Mouse (Mus musculus): ENCODE data around the gene Rnf166. TPM values are rescaled to one million over a fixed set of nuclear protein-coding genes. Genes with fewer than 3 reads are reported as not detected.

The Rnf166 gene
- polyA plus RNA-seq, 1 experiment from 2014 or later, result 40.8 TPM

DNA sequence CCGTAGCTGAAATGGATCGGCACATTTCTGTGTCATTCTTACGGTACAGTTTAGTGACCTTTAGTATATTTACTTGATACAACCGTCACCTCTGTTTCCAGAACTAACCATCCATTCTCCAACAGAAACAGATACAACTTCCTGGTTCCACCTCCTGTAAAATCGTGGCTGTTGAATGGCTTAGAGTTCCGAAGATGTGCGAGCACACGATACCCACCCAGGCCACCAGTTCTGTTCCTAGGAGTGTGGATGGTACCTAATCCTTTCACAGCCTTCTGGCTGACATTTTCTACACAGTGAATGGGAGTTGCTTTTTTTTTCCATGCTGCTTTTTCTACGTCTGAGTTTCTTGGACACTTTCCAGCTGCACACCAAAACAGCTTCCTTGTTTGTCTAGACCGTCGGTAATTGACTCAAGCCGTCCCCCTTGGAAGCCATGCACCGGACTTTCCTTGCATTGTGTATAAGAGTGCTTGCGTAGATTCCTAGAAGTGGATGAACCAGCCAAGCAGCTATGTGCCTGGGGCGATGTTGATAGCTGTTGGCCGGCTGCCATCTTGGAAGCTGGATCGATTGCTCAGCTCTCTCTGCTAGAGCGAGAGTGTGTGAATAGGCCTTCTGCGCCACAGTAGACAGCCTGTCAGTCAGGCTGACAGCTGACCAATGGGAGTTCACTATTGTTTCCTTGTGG is 31.7 kb downstream of the Rnf166 start:
- Histone ChIP-seq H3K27me3 (ENCODE audit: control insufficient read depth, insufficient read depth, low read length) (no peaks in the 10 kb centered on the region), H3K9me3 (ENCODE audit: control insufficient read depth, low read length) (no peaks in the 10 kb centered on the region), H3K27ac (replicated peaks in 1 of 2; ENCODE audit: control insufficient read depth in 1 of 2, insufficient read depth in 1 of 2, low read depth in 2 of 2, low read length in 2 of 2) (peak overlapping the region; percentile 82 to 99), H3K4me2 (ENCODE audit: low read length) (peak overlapping the region; percentile 92), H3K4me3 (ENCODE audit: control insufficient read depth in 1 of 2, insufficient read depth in 1 of 2, low read depth in 1 of 2, low read length in 2 of 2) (peak overlapping the region; percentile 52 to 57), H3K9ac (ENCODE audit: low read length) (peak overlapping the region; percentile 88), H3K36me3 (ENCODE audit: control insufficient read depth, insufficient read depth, low read length) (peaks cover 6% of the 10 kb centered on the region; the same call in 1 of the 2 replicates), H3K4me1 (ENCODE audit: control insufficient read depth in 2 of 2, insufficient read depth in 2 of 2, low read length in 2 of 2) (peaks cover 12 to 22% of the 10 kb centered on the region in 2 experiments)
- peak; percentile 42 for ATAC-seq (ENCODE audit: insufficient number of reproducible peaks, insufficient read depth, low FRiP score, low read depth)
- WGBS, result 3% methylated on average over 19 of the region's 19 CpGs

- Histone ChIP-seq H3K4me2 (ENCODE audit: low read length) (peak within 1 kb of the TSS; percentile 92), H3K27ac (replicated peaks in 1 of 2; ENCODE audit: control insufficient read depth in 1 of 2, insufficient read depth in 1 of 2, low read depth in 2 of 2, low read length in 2 of 2) (peak within 1 kb of the TSS; percentile 82 to 99), H3K9ac (ENCODE audit: low read length) (peak within 1 kb of the TSS; percentile 88), H3K9me3 (ENCODE audit: control insufficient read depth, low read length) (no peaks in the 10 kb centered on the region), H3K4me1 (ENCODE audit: control insufficient read depth in 2 of 2, insufficient read depth in 2 of 2, low read length in 2 of 2) (peaks cover 14 to 22% of the 10 kb centered on the region in 2 experiments), H3K27me3 (ENCODE audit: control insufficient read depth, insufficient read depth, low read length) (no peaks in the 10 kb centered on the region), H3K4me3 (ENCODE audit: control insufficient read depth in 1 of 2, insufficient read depth in 1 of 2, low read depth in 1 of 2, low read length in 2 of 2) (peak within 1 kb of the TSS; percentile 57 to 74), H3K36me3 (ENCODE audit: control insufficient read depth, insufficient read depth, low read length) (peaks cover 11% of the 10 kb centered on the region; the same call in 1 of the 2 replicates)
- peak; percentile 94 for ATAC-seq (ENCODE audit: insufficient number of reproducible peaks, insufficient read depth, low FRiP score, low read depth)
- under 1% methylated on average over 47 of the region's 47 CpGs for WGBS
Measured at GRCm38 (mm10) chr8:122443262-122444006, 32.4 kb downstream of the Rnf166 start, which contains the start of gene Mvd. Gene Mvd (minus strand): TSS chr8:122443422.

- WGBS, result 1% methylated on average over 11 of the region's 12 CpGs
- Histone ChIP-seq H3K4me3 (ENCODE audit: control insufficient read depth in 1 of 2, insufficient read depth in 1 of 2, low read depth in 1 of 2, low read length in 2 of 2) (peak overlapping the region; percentile 57 to 74), H3K9me3 (ENCODE audit: control insufficient read depth, low read length) (no peaks in the 10 kb centered on the region), H3K9ac (ENCODE audit: low read length) (peak overlapping the region; percentile 81), H3K4me2 (ENCODE audit: low read length) (peak overlapping the region; percentile 92), H3K4me1 (ENCODE audit: control insufficient read depth in 2 of 2, insufficient read depth in 2 of 2, low read length in 2 of 2) (peaks cover 18 to 29% of the 10 kb centered on the region in 2 experiments), H3K27ac (replicated peaks in 1 of 2; ENCODE audit: control insufficient read depth in 1 of 2, insufficient read depth in 1 of 2, low read depth in 2 of 2, low read length in 2 of 2) (peak overlapping the region; percentile 45 to 99; a peak in 3 of 4 replicates), H3K36me3 (ENCODE audit: control insufficient read depth, insufficient read depth, low read length) (peaks cover 13% of the 10 kb centered on the region; the same call in 1 of the 2 replicates), H3K27me3 (ENCODE audit: control insufficient read depth, insufficient read depth, low read length) (no peaks in the 10 kb centered on the region)
- no peak for ATAC-seq (ENCODE audit: insufficient number of reproducible peaks, insufficient read depth, low FRiP score, low read depth)
Measured at GRCm38 (mm10) chr8:122442781-122443180, 33.1 kb downstream of the Rnf166 start.

DNA sequence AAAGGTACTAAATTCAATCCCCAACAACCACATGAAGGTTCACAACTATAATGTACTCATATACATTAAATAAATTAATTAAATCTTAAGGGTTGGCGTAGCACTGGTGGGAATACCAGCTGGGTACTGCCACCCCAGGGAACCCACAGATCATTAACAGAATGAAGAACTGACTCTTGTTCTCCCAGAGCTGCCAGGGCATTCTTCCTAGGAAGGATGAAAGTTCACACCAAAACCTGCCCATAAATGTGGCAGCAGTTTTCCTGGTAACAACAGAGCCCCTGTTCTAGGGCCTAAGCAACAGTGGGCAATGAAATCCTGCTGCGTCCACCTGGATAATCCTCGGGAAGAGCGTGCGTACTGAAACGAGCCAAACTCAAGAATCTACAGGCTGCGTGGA is 33.5 kb downstream of the Rnf166 start:
- Histone ChIP-seq H3K9ac (ENCODE audit: low read length) (peak overlapping the region; percentile 81), H3K4me3 (ENCODE audit: control insufficient read depth in 1 of 2, insufficient read depth in 1 of 2, low read depth in 1 of 2, low read length in 2 of 2) (peak overlapping the region; percentile 57 to 74), H3K4me1 (ENCODE audit: control insufficient read depth in 2 of 2, insufficient read depth in 2 of 2, low read length in 2 of 2) (peaks cover 18 to 32% of the 10 kb centered on the region in 2 experiments), H3K27ac (replicated peaks in 1 of 2; ENCODE audit: control insufficient read depth in 1 of 2, insufficient read depth in 1 of 2, low read depth in 2 of 2, low read length in 2 of 2) (peak overlapping the region in 1 of 2 experiments; percentile 99; a peak in 1 of 4 replicates), H3K9me3 (ENCODE audit: control insufficient read depth, low read length) (no peaks in the 10 kb centered on the region), H3K4me2 (ENCODE audit: low read length) (peak overlapping the region; percentile 92), H3K36me3 (ENCODE audit: control insufficient read depth, insufficient read depth, low read length) (peaks cover 13% of the 10 kb centered on the region; the same call in 1 of the 2 replicates), H3K27me3 (ENCODE audit: control insufficient read depth, insufficient read depth, low read length) (no peaks in the 10 kb centered on the region)
- no peak for ATAC-seq (ENCODE audit: insufficient number of reproducible peaks, insufficient read depth, low FRiP score, low read depth)
- WGBS, result 27% methylated on average over 7 of the region's 7 CpGs

- ATAC-seq (ENCODE audit: insufficient number of reproducible peaks, insufficient read depth, low FRiP score, low read depth), result no peak
- no peak overlapping the region for H3K27ac ChIP-seq (replicated peaks in 1 of 2; ENCODE audit: control insufficient read depth in 1 of 2, insufficient read depth in 1 of 2, low read depth in 2 of 2, low read length in 2 of 2)
Measured at GRCm38 (mm10) chr8:122441326-122441725, 34.5 kb downstream of the Rnf166 start.

GRCm38 (mm10) chr8:122439336-122439735 is 36.5 kb downstream of the Rnf166 start:
- Histone ChIP-seq H3K27me3 (ENCODE audit: control insufficient read depth, insufficient read depth, low read length) (no peaks in the 10 kb centered on the region), H3K4me1 (ENCODE audit: control insufficient read depth in 2 of 2, insufficient read depth in 2 of 2, low read length in 2 of 2) (peaks cover 8 to 16% of the 10 kb centered on the region in 2 experiments), H3K9me3 (ENCODE audit: control insufficient read depth, low read length) (0 out of 2 replicates have a peak, but pooled peaks cover 3% of the 10 kb centered on the region), H3K4me2 (ENCODE audit: low read length) (no peak overlapping the region), H3K36me3 (ENCODE audit: control insufficient read depth, insufficient read depth, low read length) (peaks cover 33% of the 10 kb centered on the region), H3K9ac (ENCODE audit: low read length) (no peak overlapping the region), H3K27ac (replicated peaks in 1 of 2; ENCODE audit: control insufficient read depth in 1 of 2, insufficient read depth in 1 of 2, low read depth in 2 of 2, low read length in 2 of 2) (no peak overlapping the region), H3K4me3 (ENCODE audit: control insufficient read depth in 1 of 2, insufficient read depth in 1 of 2, low read depth in 1 of 2, low read length in 2 of 2) (no peak overlapping the region)
- 95% methylated on average over 16 of the region's 16 CpGs for WGBS
- no peak for ATAC-seq (ENCODE audit: insufficient number of reproducible peaks, insufficient read depth, low FRiP score, low read depth)

More at GRCm38 (mm10) chr8:122441326-122441725, 34.5 kb downstream of the Rnf166 start:
- 89% methylated on average over 1 of the region's 1 CpGs for WGBS
- Histone ChIP-seq H3K4me3 (ENCODE audit: control insufficient read depth in 1 of 2, insufficient read depth in 1 of 2, low read depth in 1 of 2, low read length in 2 of 2) (no peak overlapping the region), H3K27me3 (ENCODE audit: control insufficient read depth, insufficient read depth, low read length) (no peaks in the 10 kb centered on the region), H3K9ac (ENCODE audit: low read length) (no peak overlapping the region), H3K4me1 (ENCODE audit: control insufficient read depth in 2 of 2, insufficient read depth in 2 of 2, low read length in 2 of 2) (peaks cover 18 to 32% of the 10 kb centered on the region in 2 experiments), H3K4me2 (ENCODE audit: low read length) (no peak overlapping the region), H3K9me3 (ENCODE audit: control insufficient read depth, low read length) (no peaks in the 10 kb centered on the region), H3K36me3 (ENCODE audit: control insufficient read depth, insufficient read depth, low read length) (peaks cover 18% of the 10 kb centered on the region)

DNA sequence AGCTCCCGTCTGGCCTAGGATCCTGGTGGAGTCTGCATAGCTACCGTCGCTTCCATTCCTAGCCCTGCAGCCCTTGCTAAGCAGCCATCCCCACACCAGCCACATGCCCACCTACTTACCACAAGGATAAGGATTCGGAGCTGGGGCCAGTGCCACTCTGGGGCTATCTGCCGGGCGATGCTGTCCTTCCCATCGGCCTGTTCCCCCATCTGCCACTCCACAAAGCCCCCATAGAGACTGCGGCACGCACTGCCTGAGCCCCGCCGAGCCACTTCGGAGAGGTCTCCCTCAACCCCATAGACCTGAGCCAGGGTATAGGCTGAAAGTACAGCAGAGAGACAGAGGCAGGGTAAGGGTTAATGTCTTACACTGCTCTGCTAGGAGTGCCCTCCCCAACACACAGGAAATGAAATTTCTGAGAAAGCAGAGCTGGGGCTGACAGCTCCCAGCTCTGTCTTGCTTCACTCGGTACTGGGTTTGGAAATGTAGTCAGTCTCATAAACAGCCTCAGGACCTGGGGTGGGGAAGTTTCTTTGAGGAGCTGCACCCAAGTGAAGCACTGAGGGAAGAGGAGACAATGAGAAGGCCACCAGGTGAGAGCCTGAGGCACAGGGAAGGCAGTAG is 38.0 kb downstream of the Rnf166 start:
- Histone ChIP-seq H3K4me3 (ENCODE audit: control insufficient read depth in 1 of 2, insufficient read depth in 1 of 2, low read depth in 1 of 2, low read length in 2 of 2) (no peak overlapping the region), H3K9ac (ENCODE audit: low read length) (no peak overlapping the region), H3K4me1 (ENCODE audit: control insufficient read depth in 2 of 2, insufficient read depth in 2 of 2, low read length in 2 of 2) (peaks cover 11 to 22% of the 10 kb centered on the region in 2 experiments), H3K9me3 (ENCODE audit: control insufficient read depth, low read length) (0 out of 2 replicates have a peak, but pooled peaks cover 3% of the 10 kb centered on the region), H3K4me2 (ENCODE audit: low read length) (peak overlapping the region; percentile 23; the same call in 1 of the 2 replicates), H3K27me3 (ENCODE audit: control insufficient read depth, insufficient read depth, low read length) (no peaks in the 10 kb centered on the region), H3K36me3 (ENCODE audit: control insufficient read depth, insufficient read depth, low read length) (peaks cover 38% of the 10 kb centered on the region), H3K27ac (replicated peaks in 1 of 2; ENCODE audit: control insufficient read depth in 1 of 2, insufficient read depth in 1 of 2, low read depth in 2 of 2, low read length in 2 of 2) (peak overlapping the region; percentile 46 to 47; a peak in 2 of 4 replicates)
- ATAC-seq (ENCODE audit: insufficient number of reproducible peaks, insufficient read depth, low FRiP score, low read depth), result no peak
- WGBS, result 87% methylated on average over 13 of the region's 13 CpGs
